Mouse (Mus musculus) heart, postnatal 10 days (tissue): ENCODE data around the gene Ifnk. TPM values are rescaled to one million over a fixed set of nuclear protein-coding genes. Genes with fewer than 3 reads are reported as not detected.

Experiments
- DNase-seq, 2 experiments: peaks; one replicate each; pipeline ENCODE4 v3.0.0; 2021
- intact Hi-C: fragments of 180-260 bp; cut with DNase I; formaldehyde crosslinking; loops from one replicate; pipeline ENCODE4 v1.15.1; 2025
- total RNA-seq, 2 experiments: library from RNA; stranded (reverse); gene quantifications; 2 replicates each; pipeline ENCODE4 v1.2.3; 2021

Ifnk gene
- total RNA-seq: not detected

DNA sequence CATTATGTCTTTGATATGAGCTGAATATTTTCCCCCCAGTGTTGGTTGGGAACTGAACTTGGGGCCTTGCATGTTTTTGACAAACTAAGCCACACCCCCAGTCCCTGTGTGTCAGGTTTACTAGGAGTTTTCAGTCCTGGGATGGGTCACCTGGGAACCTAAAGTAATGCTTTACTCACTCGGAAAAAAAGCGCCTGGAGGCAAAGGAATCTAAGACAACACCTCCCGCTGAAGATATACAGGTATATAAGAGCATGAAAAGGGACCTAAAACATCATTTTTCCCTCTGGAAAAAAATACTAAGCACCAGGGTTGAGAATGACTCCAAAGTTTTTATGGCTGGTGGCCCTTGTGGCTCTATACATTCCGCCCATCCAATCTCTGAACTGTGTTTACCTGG is at the start of gene Ifnk:
Gene Ifnk (plus strand): TSS at position 301 of the 400 bp plus-strand sequence.
- no peak for DNase-seq
- intact Hi-C loops: no loop called here

DNA sequence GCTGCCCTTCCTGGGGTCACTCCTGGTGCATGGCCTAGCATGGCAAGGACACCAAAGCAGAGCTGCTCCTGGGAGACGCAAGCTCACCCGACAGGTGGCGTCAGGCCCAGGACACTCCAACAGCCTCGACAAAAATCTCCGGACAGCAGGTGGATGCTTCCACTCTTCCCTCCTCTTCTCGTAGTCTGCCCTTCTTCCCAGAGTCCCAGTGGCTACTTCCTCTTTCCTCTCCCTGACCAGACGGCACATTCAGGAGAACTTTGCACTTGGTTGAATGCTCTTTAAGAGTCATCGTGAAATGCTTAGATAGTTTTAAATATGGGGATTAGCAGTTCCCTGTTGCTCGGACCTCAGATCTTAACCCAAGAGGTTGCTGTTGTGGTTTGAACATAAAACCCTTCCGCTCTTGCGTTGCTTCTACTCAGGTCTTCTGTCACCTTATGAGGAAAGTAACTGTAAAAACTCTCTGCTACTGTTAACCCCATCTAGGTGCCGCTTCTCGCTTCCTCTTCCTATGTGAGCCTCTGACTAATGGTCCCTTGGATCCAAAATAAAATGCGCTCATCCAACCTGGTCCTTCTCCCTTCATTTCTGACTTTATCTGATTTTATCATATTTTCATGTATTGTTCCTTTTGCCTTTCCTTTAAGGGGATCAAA is 46.6 kb upstream of the Ifnk start:
- DNase-seq: no peak
- intact Hi-C loops: no loop called here

DNA sequence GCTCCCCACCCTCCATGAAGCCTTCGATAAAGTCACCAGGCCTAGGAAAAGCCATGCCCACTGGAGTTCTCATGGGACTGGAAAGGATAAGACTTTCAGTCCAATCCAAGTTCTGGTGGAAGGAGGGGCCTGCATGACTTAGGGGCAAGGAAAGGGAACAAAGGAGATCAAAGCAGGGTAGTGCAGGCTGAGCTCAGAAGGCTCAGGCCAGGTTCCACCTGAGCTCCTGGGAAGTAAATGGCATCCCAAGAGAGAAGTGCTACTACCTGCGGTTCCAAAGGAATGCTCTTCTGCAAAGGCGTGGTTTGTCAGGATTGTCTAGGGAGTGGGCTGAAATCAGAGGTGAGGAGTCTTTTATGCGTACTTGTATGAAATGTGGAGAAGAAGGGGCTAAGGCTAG is 39.4 kb upstream of the Ifnk start:
- no peak for DNase-seq
- intact Hi-C loops: no loop called here

DNA sequence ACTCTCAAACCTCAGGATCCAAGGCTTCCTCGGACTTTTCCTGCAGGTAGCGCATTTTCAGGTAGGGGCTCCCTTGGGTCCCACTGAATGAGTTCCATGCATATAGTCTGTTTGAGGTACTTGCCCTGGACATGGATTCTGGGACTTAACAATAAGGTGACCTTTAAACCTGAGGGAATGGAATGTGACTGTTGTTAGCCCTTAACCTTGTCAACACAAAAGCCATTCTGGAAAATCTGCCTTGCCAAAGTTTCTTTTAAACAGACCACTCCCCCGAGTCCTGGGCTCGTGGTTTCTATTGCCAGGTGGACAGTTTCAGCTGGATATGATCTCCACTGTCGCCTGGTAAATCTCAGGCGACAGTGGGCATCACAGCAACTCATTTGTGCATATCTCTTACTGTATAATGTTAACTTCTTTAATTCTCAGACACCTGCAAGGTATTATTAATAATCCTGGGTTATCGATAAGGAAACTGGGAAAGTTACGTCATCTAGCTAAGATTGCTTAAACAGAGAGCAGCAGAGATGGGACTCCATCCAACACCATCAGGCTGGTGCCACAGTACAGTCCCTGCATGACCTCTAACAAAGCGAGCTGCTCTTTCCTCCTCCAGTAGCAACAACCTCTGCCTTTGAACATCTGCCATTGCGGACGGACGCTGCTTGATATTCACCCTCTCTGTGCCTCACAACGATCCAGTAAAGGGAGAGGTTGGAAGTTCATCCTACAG is 38.2 kb upstream of the Ifnk start:
- DNase-seq: no peak

DNA sequence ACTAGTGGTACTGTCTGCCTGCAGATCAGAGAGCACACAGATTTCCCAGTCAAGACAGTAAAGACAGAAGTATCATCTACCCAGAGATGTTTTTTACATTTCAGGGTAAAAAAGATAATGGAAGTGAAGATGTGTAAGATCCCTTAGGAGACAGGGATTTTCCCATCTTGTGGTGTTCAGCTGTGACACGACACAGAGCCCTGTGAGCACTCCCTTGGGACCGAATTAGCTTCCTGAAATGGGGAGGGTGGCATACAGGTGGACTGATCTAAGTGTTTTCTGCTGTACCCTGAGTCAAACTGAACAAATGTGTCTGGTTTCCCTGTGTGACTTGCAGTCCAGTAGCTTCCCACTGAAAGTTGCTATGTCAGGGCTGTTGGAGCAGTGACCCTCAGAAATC is 36.9 kb upstream of the Ifnk start:
- intact Hi-C loops: no loop called here
- DNase-seq: no peak

More for the DNA sequence above, 38.2 kb upstream of the Ifnk start:
- intact Hi-C loops: no loop called here

DNA sequence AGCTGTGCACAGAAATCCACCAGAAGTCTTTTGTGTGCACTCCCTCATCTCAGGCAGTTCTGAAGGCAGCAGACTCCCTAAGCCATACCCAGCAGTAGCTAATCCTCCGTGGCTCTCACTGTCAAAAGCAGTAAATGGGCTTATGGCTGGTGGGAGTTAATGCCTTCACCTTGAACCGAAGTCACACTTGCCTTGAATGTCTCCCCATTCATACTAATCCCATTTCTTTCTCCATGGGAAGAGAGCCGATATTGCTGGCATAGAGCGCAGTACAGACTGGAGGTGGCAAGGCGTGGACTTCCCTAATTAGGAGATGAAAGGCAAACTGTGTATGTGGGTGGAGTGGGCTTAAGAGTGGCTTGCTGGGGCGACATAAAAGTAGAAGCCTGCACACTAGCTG is 35.9 kb upstream of the Ifnk start:
- intact Hi-C loops: no loop called here
- no peak for DNase-seq

DNA sequence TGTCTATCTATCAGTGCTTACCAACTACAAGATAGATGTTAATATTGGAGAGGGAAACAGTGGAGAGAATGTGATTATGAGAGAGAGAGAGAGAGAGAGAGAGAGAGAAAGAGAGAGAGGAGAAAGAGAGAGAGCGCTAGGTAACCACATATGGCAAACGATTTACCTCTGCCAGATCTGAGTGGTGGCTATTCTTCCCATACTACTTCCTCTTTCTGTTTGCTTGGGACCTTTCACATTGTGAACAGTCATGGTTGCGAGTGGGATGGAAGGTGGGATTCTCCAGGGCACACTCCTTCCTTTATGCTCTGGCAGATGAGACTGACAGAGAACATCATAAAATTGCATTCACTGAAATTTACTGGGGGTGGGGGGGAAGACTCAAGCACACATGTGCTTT is 34.7 kb upstream of the Ifnk start:
- DNase-seq: no peak

DNA sequence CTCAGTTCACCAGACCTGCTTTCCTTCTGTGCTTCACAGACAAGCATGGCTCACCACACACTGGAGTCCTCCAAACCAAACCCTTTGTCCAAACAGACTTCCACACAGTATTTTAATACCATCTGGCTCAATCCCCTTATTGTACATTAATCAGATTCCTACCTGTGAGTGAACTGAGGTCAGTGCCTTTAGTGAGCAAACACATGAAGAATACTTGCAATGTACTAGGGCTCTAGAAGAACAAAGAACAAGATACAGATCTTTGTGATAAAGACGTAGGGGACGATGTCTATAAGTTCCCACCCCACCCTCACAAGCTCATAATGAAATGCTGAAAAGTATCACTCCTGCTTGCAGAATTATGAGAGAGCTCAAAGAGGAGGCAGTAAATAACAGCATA is 33.0 kb upstream of the Ifnk start:
- no peak for DNase-seq
- intact Hi-C loops: no loop called here

More for the DNA sequence above, 34.7 kb upstream of the Ifnk start:
- intact Hi-C loops: no loop called here

DNA sequence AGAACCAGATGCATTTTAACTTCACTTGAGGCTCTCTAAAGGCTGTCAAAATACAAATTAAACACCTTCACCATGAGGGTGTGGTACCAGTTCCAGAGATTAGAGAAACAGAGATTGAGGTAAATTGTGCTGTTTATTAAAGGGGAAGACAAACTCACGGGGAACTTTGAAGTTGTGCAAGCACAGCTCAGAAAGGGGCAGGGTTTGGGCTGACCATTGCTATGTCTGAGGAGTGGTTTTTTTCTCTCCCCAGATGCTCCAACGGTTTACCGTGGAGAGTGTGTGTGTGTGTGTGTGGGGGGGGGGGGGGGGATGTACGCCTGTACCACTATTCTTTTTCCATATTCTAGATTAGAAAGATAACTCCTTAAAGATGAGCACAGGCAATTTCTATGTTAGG is 31.7 kb upstream of the Ifnk start:
- no peak for DNase-seq
- intact Hi-C loops: no loop called here

DNA sequence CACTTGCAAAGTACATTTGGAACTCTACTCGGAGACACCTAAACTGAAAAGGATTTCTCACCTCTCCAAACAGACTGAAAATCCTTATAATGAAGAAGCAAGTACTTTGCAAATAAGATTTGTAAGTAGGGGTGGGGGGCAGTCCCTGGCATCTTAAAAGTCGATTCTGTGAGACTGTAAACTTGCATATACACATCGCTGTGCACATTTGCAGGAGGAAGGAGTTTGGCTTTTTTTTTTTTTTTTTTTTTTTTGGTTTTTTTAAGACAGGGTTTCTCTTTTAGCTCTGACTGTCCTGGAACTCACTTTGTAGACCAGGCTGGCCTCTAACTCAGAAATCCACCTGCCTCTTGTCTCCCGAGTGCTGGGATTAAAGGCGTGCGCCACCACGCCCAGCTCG is 31.3 kb upstream of the Ifnk start:
- no peak for DNase-seq
- intact Hi-C loops: no loop called here

DNA sequence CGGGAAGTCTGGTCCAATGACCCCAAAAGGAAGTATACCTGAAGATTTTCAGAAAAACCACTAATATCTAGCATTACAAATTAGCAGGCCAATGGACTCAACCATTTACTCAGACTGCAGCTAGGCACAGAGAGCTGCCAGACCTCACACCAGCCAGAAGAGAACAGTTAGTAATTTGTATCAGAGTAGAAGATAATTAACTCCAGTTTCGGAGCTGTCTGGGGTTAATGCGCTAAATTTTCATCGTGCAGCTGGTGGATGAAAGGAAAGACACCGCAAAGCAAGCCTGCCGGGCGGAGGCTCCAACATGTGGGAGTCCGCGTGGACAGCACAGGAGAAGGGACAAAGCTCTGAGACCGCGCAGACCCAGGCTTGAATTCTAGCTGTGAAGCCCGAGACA is 30.8 kb upstream of the Ifnk start:
- intact Hi-C loops: no loop called here
- no peak for DNase-seq

DNA sequence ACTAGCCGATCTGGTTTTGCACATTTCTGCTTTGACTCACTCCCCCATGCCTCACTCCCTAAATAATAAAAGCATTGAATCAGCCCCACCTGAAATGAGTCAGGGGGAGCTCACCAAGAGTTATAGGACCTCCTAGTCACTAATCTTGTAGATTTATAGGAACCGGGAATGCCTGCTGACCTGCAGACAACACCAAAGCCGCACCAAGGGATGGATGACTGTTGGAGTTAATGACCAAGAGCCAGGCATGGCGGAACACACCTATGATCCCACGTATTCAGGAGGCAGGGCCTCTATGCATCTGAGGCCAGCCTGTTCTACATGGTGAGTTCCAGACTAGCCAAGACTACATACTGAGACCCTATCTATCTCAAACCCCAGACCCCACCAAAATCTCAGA is 28.8 kb upstream of the Ifnk start:
- no peak for DNase-seq
- intact Hi-C loops: no loop called here

DNA sequence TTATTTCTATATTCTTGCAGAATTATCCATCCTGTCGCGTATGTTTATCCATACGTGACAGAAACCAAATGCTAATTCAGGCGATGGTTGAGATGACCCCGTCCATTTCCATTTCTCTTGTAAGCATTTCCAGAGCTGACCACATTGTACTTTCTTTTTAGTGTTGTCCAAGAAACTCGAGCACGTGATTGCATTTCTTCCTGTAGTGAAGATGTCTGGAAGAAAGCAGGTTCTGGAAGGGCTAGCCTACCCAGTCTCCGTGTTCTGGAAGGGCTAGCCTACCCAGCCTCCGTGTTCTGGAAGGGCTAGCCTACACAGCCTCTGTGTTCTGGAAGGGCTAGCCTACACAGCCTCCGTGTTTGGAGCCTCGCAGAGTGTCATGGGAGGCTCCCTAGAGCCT is 27.8 kb upstream of the Ifnk start:
- DNase-seq: no peak
- intact Hi-C loops: no loop called here

DNA sequence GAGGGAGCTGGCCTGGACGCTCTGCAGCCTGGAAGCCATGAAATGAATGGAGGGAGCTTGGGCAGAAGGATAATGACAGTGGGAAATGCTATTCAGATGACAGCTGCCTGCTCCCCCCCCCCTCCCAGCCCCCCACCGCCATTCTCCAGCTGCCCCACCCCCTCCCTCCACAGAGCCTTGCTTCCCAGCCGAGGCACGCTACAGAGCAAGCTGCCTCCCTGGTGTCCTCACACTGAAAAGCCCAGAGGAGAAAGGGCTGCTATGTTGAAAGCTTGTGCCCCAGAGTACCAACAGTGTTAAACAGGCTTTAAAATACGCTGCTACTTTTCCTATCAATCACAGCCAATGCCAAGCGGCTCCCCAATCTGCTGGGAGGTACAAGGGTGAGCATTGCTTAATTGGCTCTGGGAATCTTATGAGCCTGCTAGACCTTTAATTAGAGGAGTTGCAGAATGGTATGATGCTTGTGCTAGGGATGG is 26.5 kb upstream of the Ifnk start:
- no peak for DNase-seq
- intact Hi-C loops: no loop called here

DNA sequence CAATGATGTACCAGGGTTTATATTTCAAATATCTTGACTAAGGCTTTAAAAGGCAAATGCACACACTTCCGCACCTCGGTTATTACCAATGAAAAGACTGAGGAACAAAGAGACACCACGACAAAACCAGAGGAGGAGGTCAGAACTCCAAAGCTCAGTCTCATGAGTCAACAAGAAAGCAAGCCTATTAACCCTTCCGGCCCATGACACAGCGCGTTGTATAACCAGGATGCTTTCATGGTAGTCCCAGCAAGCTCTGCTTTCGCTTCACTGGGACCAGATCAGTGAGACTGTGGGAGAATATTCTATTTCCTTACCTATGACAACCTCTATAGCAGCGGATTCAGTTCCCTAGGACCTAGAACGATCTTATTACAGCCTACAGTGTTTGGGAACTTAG is 25.1 kb upstream of the Ifnk start:
- DNase-seq: no peak
- intact Hi-C loops: no loop called here

DNA sequence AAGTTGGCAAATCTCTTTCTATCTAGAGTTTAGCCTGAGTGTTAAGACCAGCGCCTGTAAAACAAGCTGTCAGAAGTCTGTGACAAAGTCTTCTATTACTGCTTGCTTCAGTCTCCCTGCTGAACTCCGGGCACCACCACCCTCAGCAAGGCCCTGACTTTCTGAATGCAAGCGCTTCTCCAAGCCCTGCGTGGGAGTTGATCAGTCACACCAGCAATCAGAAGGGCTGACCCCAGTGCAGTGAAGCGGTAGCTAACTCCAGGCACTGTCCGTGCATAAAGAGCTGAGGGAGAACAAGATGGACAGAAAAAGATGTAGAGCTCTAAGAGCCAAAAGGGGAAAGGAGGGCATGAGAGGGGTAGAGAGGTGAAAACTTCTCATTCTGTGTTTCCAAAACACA is 24.1 kb upstream of the Ifnk start:
- intact Hi-C loops: no loop called here
- no peak for DNase-seq

DNA sequence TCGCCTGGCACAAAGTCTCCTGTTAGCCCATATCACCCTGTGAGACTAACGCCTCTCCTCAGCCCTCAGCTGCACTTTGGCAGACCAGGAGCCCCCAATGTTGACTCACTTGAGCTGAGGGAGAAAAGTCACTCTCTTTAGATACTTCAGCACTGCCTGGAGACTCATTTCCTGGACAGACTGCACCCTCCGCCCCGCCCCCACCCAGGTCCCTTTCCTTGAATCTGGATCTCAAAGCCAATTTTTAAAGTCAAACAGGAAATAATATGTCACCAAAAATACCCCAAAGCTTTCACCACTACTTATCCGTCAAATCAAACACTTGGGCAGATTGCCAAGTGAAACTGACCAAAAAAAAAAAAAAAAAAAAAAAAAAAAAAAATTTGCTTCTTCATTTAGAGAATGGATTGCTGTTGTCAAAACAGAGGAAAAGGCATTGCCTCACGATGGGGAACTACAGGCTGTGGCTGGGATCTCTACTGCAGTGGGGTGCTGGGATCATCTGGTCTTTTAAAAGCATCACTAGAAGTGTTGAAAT is 21.4 kb upstream of the Ifnk start:
- DNase-seq: peak; percentile 14 to 15
- intact Hi-C loops: no loop called here

DNA sequence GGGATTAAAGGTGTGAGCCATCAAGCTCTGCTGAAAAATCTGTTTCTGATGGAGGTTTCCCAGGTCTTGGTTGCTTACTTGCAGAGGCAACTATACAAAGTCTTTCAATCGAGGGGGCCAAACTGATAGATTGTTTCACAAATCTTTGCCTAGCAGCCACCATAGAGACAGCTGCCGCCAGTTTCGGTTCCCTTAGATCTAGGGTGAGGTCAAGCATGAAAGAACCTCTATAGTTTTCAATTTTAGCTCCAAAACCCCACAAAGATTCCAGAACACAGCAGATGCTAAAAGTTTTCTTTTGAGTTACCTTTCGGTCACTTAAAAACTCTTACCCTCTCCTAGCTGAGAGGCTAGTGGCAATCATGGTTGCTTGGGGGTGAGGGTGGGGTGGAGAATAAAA is 20.3 kb upstream of the Ifnk start:
- intact Hi-C loops: no loop called here

DNA sequence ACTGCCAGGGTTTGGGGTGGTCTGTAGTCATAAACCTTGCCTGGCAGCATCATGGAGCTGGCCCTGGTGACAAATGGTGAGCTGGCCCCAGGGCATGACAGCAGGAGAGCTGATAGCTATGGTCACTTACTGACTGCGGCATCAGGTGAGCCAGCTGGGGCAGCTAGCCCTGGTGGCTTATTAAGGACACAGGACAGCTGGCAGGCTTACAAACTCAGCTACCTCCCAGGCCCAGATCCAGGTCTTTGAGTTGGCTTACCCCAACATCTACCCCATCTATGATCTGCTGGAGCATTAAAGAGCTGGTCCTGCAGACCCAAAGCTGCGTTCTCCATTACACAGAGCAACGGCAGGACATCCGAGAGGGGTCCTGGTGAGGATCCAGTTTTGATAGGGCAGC is 18.4 kb upstream of the Ifnk start:
- intact Hi-C loops: no loop called here
- DNase-seq: no peak

More for the DNA sequence above, 20.3 kb upstream of the Ifnk start:
- no peak for DNase-seq

DNA sequence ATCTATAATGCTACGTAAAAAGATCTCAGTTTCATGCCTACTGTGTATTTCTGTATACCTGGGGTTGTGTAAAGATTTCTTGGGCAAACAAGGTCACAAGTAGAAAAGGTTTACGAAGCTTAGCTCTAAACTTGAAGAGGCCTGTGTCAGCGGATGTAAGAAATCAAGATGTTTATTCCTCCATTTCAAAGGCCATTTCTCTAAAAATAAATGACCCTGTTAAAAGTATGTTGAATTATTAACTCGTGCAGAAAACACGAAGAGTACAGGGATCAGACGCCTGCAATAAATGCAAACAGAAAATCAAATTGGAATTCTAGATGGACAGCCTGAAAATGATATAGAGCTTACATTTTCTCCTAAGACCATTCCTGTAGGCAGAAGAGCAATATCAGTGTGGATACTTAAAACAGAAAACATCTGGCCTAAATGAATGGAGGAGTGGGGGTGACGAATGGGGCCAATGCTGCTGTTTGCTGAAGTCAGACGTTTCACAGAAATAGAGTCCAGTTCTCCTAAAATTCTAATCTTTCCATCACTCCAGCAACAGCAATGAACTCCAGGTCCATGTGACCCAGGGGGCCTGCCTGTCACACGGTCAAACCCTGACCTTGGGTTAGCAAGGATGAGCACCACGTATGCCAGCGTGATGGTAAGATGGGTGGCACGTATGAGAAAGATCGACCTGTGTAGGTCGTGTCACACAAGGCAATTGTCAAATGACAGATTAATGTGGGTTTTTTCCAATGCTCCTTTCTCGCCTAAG is 16.8 kb upstream of the Ifnk start:
- intact Hi-C loops: no loop called here
- DNase-seq: no peak

DNA sequence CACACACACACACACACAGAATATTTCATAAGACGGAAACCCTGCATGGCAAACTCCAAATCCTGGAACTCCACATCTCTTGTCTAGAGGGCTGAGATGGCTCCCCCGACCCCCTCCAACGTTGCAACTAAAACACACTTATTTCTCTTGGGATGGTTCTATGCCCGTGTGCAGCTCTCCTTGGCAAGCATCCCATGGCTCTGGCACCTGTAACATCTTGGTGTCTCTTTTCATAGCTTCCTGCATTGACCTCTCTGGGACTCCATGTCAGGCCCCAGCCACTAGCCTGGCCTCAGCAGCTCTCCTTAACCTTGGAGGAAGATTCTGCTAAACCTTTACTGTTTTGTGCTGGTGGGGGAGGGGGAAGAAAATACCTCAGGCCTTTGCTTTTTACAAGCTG is 16.1 kb upstream of the Ifnk start:
- intact Hi-C loops: no loop called here
- no peak for DNase-seq

DNA sequence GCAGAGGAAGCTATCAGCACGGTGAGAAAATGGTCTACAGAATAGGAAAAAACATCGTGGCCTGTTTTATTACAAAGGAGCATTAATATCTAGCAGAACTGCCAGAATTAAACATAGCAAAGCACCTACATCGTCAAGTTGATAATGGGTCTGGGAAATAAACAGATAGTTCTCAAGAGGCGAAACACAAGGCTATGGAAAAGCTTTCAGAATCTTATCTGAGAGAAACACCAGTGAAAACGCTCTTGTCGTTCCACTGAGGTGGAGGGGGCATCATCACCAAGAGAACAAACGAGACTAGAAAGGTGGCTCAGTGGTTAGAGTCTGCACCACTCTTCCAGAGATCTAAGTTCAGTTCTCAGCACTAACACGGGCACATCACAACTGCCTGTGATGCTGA is 14.9 kb upstream of the Ifnk start:
- intact Hi-C loops: no loop called here
- DNase-seq: no peak
